Mouse (Mus musculus): Measurements from ENCODE around the gene Scaf1. TPM values are rescaled to one million over a fixed set of nuclear protein-coding genes. Genes with fewer than 3 reads are reported as not detected.

Scaf1 gene
- polyA plus RNA-seq, 1 experiment from 2014 or later, result 42.1 TPM

DNA sequence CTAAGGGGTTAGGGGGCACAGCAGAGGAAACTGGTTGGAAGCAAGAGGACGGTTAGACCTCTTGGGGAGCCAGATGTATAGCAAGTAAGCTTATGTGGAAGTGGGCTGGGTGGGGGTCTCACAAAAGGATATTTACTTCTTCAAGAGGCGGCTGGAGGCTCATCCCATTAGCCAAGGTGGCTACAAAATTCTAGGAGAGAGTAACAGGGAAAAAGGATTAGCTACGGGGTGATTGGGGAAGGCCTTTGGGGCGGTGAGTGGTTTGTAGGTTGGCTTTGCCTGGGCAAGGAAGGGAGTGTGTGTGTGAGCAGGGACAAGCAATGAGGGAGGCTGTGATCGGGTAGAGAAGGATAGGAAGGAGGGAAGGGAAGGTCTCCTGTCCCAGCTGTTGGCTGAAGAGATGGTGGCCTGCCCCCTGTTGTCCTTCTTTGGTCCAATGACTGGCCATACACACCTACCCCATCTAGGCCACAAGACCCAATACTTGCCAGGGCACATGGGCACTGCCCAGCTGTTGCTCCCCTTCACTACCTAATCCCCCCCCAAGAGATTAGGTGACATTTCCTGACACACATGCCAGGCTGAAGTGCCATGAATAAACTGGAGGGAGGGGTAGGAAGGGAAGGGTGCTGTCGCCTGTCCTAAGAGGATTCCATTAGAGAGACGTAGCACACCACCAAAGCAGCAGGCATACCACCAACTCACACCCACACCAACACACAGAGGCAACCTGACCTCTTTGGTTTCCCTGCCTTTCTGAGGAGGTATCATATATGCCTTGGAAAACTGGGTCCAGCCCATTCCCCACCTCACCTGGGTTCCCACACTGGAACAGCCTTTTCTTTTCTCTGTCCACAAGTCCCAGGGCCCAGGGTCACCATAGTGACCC is 32.0 kb downstream of the Scaf1 start:
- no peaks in the 10 kb centered on the region for H3K27me3 ChIP-seq
- H3K36me3 ChIP-seq, result peaks cover 52% of the 10 kb centered on the region
- no peaks in the 10 kb centered on the region for H3K9me3 ChIP-seq
- H3K4me1 ChIP-seq (replicated peaks), result peaks cover 37% of the 10 kb centered on the region
- 74% methylated on average over 7 of the region's 7 CpGs for WGBS
- peak overlapping the region; percentile 95; the same call in 1 of the 2 replicates for H3K27ac ChIP-seq
- peak overlapping the region; percentile 93 for H3K4me3 ChIP-seq (replicated peaks)
- peak overlapping the region; percentile 68 for H3K4me2 ChIP-seq
- ATAC-seq (ENCODE audit: insufficient number of reproducible peaks, insufficient read depth, low FRiP score, low TSS enrichment, low read depth), result no peak
- peak overlapping the region; percentile 51 for H3K9ac ChIP-seq (replicated peaks)

DNA sequence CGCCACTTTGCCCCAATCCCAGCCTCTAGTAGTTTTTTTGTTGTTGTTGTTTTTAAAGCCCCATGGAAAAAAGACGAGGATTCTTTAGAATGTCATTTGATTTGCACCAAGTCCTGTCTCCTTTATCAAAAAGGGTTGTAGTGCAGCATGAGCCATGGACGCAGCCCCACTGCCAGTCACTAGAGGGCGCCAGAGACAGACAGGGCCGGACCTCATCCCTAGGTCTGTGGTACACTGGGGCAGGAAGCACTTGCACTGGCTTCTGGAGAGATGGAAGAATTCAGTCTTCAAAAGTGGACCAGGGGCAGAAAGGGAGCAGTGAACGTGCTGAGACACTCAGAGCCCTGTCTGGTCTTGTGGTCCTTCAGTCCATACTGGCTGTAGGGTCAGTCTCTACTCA is 33.1 kb downstream of the Scaf1 start:
- H3K9me3 ChIP-seq, result no peaks in the 10 kb centered on the region
- no peak for ATAC-seq (ENCODE audit: insufficient number of reproducible peaks, insufficient read depth, low FRiP score, low TSS enrichment, low read depth)
- no peak overlapping the region for H3K9ac ChIP-seq (replicated peaks)
- H3K4me3 ChIP-seq (replicated peaks), result peak overlapping the region; percentile 93; the same call in 1 of the 2 replicates
- no peak overlapping the region for H3K27ac ChIP-seq
- 0 out of 2 replicates have a peak overlapping the region, but pooled peaks have one; percentile 68 for H3K4me2 ChIP-seq
- peaks cover 28% of the 10 kb centered on the region for H3K4me1 ChIP-seq (replicated peaks)
- peaks cover 61% of the 10 kb centered on the region for H3K36me3 ChIP-seq
- 46% methylated on average over 6 of the region's 6 CpGs for WGBS
- no peaks in the 10 kb centered on the region for H3K27me3 ChIP-seq

DNA sequence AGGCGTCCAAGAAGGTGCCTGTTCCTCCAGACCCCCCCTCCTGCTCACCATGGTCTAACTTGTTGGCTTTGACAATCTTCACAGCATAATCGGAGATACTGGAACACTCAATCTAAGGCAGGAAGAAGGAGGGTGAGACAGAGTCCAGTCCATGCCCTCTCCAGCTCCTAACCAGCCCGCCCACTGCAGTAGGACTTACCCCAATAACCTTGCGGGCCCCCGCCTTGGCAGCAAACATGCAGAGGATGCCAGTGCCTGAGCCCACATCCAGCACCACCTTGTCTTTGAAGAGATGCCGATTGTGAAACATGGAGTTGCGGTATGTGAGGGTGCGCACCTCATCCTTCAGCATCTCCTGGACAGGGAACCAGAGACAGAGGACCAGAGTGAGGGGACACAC is 34.6 kb downstream of the Scaf1 start:
- Histone ChIP-seq H3K9me3 (no peaks in the 10 kb centered on the region), H3K36me3 (peaks cover 77% of the 10 kb centered on the region), H3K27ac (no peak overlapping the region), H3K4me3 (replicated peaks) (no peak overlapping the region), H3K4me2 (no peak overlapping the region), H3K4me1 (replicated peaks) (peaks cover 24% of the 10 kb centered on the region), H3K27me3 (no peaks in the 10 kb centered on the region), H3K9ac (replicated peaks) (no peak overlapping the region)
- ATAC-seq (ENCODE audit: insufficient number of reproducible peaks, insufficient read depth, low FRiP score, low TSS enrichment, low read depth), result no peak
- WGBS, result 93% methylated on average over 8 of the region's 8 CpGs

DNA sequence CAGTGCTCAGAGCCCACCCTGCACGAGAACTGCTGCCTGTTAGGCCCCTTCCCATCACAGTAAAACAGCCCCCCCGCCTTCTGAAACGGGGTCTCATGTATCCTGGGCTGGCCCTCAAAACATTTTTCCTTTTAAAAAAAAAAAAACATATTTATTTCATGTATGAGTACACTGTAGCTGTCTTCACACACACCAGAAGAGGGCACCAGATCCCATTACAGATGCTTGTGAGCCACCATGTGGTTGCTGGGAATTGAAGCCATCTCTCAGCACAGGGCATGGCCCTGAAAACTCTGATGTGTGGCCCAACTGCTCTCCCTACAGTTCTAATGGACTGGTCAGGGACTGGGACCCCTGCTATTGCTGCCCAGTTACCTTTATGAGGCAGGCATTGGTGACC is 37.9 kb downstream of the Scaf1 start:
- Histone ChIP-seq H3K36me3 (peaks cover 81% of the 10 kb centered on the region), H3K9ac (replicated peaks) (no peak overlapping the region), H3K4me1 (replicated peaks) (peaks cover 14% of the 10 kb centered on the region), H3K27me3 (no peaks in the 10 kb centered on the region), H3K9me3 (no peaks in the 10 kb centered on the region), H3K27ac (no peak overlapping the region), H3K4me2 (no peak overlapping the region), H3K4me3 (replicated peaks) (no peak overlapping the region)
- no peak for ATAC-seq (ENCODE audit: insufficient number of reproducible peaks, insufficient read depth, low FRiP score, low TSS enrichment, low read depth)
- WGBS, result 90% methylated on average over 3 of the region's 3 CpGs

DNA sequence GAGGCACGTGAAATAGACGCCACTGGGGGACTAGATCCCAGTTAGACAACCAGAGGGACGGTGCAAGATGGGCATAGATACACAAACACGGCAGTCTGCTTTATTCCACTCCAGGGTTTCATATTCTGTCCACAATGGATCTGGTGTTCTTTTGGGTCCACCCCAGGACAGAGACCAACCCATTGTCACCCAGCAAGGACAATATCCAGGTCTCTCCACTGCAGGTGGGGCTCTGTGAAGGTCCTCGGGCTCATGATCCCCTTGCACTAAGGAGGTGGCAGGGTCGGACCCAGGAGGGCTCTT is 41.1 kb downstream of the Scaf1 start:
- Histone ChIP-seq H3K4me2 (peak overlapping the region; percentile 80), H3K27ac (peak overlapping the region; percentile 81), H3K4me3 (replicated peaks) (0 out of 2 replicates have a peak overlapping the region, but pooled peaks have one; percentile 1), H3K9ac (replicated peaks) (no peak overlapping the region), H3K4me1 (replicated peaks) (peaks cover 28% of the 10 kb centered on the region), H3K36me3 (peaks cover 51% of the 10 kb centered on the region), H3K9me3 (no peaks in the 10 kb centered on the region), H3K27me3 (no peaks in the 10 kb centered on the region)
- WGBS, result 27% methylated on average over 6 of the region's 6 CpGs
- no peak for ATAC-seq (ENCODE audit: insufficient number of reproducible peaks, insufficient read depth, low FRiP score, low TSS enrichment, low read depth)

DNA sequence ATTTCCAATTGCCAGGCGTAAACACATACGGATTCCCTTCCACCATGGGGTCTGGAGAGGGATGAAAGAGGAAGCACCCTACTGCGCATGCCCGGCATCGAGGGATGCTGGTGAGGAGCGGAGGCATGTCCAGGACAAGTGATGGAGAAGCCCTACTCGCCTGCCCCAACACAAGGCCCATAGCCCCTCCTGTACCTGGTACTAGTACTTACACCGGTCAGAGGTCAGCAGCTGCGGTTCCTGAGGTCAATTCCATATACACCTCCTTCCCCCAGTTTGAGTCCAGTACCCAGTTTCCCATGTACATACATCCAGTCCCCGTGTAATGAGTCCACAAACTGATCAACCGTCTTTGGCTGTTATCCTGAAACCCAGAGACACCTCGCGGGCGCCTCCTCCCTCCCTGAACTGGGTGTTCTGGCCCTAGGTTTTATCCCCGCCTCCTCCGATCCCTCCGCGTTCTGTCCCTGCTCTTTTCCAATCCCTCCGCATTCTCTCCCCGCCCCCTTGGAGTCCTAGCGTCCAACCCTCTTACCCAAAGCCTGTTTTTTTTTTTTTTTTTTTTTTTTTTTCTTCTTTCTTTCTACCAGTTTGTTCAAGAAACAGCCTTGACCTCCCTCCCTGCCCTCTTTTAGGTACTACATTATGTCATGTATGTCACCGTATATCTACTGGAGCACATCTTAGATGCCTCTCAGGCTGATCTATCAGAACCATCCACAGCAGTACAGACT is 41.6 kb downstream of the Scaf1 start, which contains the start of gene Cpt1c:
Gene Cpt1c, minus strand, starts transcription at position 469 of the 734 bp plus-strand sequence.
- Histone ChIP-seq H3K9ac (replicated peaks) (peak within 1 kb of the TSS; percentile 52), H3K27me3 (no peaks in the 10 kb centered on the region), H3K9me3 (no peaks in the 10 kb centered on the region), H3K36me3 (peaks cover 46% of the 10 kb centered on the region), H3K4me1 (replicated peaks) (peaks cover 31% of the 10 kb centered on the region), H3K27ac (peak within 1 kb of the TSS; percentile 81), H3K4me3 (replicated peaks) (peak within 1 kb of the TSS; percentile 56), H3K4me2 (peak within 1 kb of the TSS; percentile 80)
- WGBS, result 2% methylated on average over 22 of the region's 22 CpGs
- peak; percentile 16; the same call in 1 of the 2 replicates for ATAC-seq (ENCODE audit: insufficient number of reproducible peaks, insufficient read depth, low FRiP score, low TSS enrichment, low read depth)

DNA sequence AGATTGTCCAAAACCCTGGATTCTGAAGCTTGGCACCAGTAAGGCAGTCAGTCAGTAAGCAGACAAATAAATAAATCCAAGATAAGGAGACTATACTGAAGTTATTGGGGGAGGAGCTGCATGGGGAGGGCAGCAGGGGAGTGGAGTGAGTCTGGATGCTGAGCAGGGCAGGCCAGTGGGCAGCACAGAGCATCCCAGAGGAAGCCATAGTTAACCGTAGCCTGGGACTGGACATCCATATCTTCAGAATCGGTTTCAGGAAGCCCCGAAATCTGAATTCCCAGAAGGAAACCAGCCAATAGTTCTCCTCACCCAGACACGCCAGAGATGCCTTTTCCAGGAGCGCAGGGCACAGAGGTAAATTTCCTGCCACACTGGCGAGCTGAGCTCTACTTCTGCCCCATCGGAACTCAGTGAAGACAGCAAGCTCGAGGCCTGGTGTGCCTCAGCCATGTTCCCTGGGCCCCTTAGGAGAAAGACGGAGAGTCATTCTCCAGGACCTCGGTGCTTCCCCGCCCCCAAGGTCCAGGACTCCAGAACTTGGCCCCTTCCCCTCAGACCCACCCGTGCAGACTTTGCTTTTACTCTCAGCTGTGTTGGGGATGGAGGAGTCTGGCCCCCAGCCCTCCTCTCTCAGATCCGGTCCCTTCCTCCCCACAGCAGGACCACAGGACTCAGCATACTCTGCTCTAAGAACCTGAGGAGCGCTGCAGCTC is 42.6 kb downstream of the Scaf1 start:
- 44% methylated on average over 14 of the region's 14 CpGs for WGBS
- no peaks in the 10 kb centered on the region for H3K9me3 ChIP-seq
- H3K4me3 ChIP-seq (replicated peaks), result peak overlapping the region; percentile 56
- H3K27me3 ChIP-seq, result no peaks in the 10 kb centered on the region
- peak overlapping the region; percentile 52 for H3K9ac ChIP-seq (replicated peaks)
- no peak for ATAC-seq (ENCODE audit: insufficient number of reproducible peaks, insufficient read depth, low FRiP score, low TSS enrichment, low read depth)
- peaks cover 32% of the 10 kb centered on the region for H3K4me1 ChIP-seq (replicated peaks)
- peaks cover 36% of the 10 kb centered on the region for H3K36me3 ChIP-seq
- H3K4me2 ChIP-seq, result peak overlapping the region; percentile 80
- H3K27ac ChIP-seq, result peak overlapping the region; percentile 81

DNA sequence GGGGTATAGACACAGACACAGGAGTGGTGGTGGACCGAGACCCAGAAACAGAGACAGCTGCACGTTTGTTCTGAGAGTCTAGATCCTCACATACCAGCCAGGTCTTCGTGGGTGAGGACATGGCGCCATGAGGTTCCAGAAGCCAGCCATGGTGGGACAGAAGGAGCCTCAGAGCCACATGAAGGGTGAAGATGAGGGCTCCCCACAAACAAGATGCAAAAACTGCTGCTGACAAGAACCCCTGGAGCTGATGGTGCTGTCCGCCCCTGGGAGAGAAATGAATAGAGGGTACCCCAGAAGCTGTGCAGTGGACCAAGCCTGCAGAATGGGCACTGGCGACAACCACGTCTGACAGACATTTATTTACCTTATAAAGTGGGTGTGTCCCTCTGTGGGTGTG is 45.0 kb downstream of the Scaf1 start:
- Histone ChIP-seq H3K4me1 (replicated peaks) (peaks cover 32% of the 10 kb centered on the region), H3K9ac (replicated peaks) (peak overlapping the region; percentile 72), H3K36me3 (peaks cover 30% of the 10 kb centered on the region), H3K27ac (peak overlapping the region; percentile 92; the same call in 1 of the 2 replicates), H3K4me2 (peak overlapping the region; percentile 81), H3K4me3 (replicated peaks) (peak overlapping the region; percentile 55), H3K9me3 (no peaks in the 10 kb centered on the region), H3K27me3 (no peaks in the 10 kb centered on the region)
- no peak for ATAC-seq (ENCODE audit: insufficient number of reproducible peaks, insufficient read depth, low FRiP score, low TSS enrichment, low read depth)
- WGBS, result 76% methylated on average over 7 of the region's 7 CpGs

DNA sequence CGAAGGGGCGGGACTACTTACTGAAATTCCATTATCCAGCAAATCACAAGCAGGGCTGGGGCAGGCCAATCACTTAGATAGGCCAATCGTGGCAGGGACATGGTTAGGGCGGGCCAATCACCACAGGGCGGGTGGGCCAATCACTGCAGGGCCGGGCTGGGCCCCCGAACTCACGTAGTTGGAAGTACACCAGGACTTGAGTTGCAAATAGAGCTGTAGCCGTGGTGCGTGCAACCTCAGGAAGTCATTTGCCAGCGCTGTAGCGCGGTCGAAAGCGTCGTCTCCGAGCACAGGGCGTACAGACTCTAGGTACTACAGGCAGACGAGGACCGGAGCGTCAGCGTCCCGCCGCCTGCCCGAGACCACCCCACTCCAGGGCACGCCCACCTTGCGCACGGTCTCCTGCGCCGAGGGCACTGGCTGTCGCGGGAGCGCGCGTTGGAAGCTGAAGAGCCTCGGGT is 45.9 kb downstream of the Scaf1 start:
- peak overlapping the region; percentile 92 for H3K27ac ChIP-seq
- H3K9ac ChIP-seq (replicated peaks), result peak overlapping the region; percentile 72
- H3K36me3 ChIP-seq, result peaks cover 30% of the 10 kb centered on the region
- no peaks in the 10 kb centered on the region for H3K9me3 ChIP-seq
- H3K4me1 ChIP-seq (replicated peaks), result peaks cover 28% of the 10 kb centered on the region
- H3K4me3 ChIP-seq (replicated peaks), result peak overlapping the region; percentile 55
- peak; percentile 94 for ATAC-seq (ENCODE audit: insufficient number of reproducible peaks, insufficient read depth, low FRiP score, low TSS enrichment, low read depth)
- WGBS, result 0% methylated on average over 36 of the region's 36 CpGs
- peak overlapping the region; percentile 81 for H3K4me2 ChIP-seq
- H3K27me3 ChIP-seq, result no peaks in the 10 kb centered on the region

DNA sequence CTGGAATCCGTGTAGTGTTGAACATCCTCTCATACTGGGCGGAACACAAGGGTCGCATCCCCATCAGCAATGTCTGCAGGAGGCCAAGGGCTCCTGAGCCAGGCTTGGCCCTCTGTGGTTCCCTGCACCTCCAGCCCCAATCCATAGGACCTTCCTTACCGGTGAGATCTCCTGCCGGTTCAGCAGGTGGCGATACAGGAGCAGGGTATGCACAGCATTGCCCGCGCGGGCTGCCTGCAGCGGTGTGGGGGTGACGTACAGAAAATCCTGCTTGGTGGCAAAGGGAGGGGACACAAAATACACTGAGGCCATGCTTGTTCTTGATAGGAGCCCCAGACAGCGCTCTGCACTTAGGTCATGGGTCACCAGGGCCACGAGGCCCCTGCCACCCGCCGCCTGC is 49.5 kb downstream of the Scaf1 start:
- no peaks in the 10 kb centered on the region for H3K9me3 ChIP-seq
- WGBS, result 74% methylated on average over 15 of the region's 15 CpGs
- peaks cover 58% of the 10 kb centered on the region for H3K36me3 ChIP-seq
- ATAC-seq (ENCODE audit: insufficient number of reproducible peaks, insufficient read depth, low FRiP score, low TSS enrichment, low read depth), result no peak
- H3K4me3 ChIP-seq (replicated peaks), result no peak overlapping the region
- no peak overlapping the region for H3K9ac ChIP-seq (replicated peaks)
- H3K27ac ChIP-seq, result no peak overlapping the region
- no peaks in the 10 kb centered on the region for H3K27me3 ChIP-seq
- H3K4me2 ChIP-seq, result no peak overlapping the region
- peaks cover 13% of the 10 kb centered on the region for H3K4me1 ChIP-seq (replicated peaks)

DNA sequence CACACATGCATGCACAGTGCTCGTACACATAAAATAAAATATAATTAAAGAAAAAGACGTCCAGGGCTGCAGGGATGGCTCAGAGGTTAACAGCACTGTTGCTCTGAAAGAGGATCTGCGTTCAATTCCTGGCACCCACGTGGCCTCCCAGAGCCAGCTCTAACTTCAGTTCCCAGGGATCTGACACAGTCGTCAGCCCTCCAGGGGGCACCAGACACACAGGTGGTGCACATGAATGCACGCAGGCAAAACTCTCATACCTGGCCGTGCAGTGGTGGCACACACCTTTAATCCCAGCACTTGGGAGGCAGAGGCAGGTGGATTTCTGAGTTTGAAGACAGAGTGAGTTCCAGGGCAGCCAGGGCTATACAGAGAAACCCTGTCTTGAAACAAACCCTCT is 50.2 kb downstream of the Scaf1 start:
- peaks cover 65% of the 10 kb centered on the region for H3K36me3 ChIP-seq
- 77% methylated on average over 7 of the region's 7 CpGs for WGBS
- H3K9me3 ChIP-seq, result no peaks in the 10 kb centered on the region

More for the DNA sequence above, 50.2 kb downstream of the Scaf1 start:
- no peak overlapping the region for H3K9ac ChIP-seq (replicated peaks)
- no peak overlapping the region for H3K27ac ChIP-seq
- H3K27me3 ChIP-seq, result no peaks in the 10 kb centered on the region
- H3K4me3 ChIP-seq (replicated peaks), result no peak overlapping the region
- H3K4me1 ChIP-seq (replicated peaks), result peaks cover 7% of the 10 kb centered on the region
- no peak for ATAC-seq (ENCODE audit: insufficient number of reproducible peaks, insufficient read depth, low FRiP score, low TSS enrichment, low read depth)
- no peak overlapping the region for H3K4me2 ChIP-seq
